Mouse (Mus musculus) activated CD4-positive, CD25-positive, alpha-beta regulatory T cell, adult 9 weeks (primary cell): ENCODE results near the gene Wnk3. TPM values are rescaled to one million over a fixed set of nuclear protein-coding genes. Genes with fewer than 3 reads are reported as not detected.

ENCODE experiments used
- polyA plus RNA-seq: library from polyadenylated mRNA; unstranded; fragments of 100-300 nt; shearing (Covaris generic); gene quantifications from one replicate; pipeline ENCODE4 v1.2.1, GENCODE M21; 2017

Gene Wnk3
- polyA plus RNA-seq = 0.20 TPM

DNA sequence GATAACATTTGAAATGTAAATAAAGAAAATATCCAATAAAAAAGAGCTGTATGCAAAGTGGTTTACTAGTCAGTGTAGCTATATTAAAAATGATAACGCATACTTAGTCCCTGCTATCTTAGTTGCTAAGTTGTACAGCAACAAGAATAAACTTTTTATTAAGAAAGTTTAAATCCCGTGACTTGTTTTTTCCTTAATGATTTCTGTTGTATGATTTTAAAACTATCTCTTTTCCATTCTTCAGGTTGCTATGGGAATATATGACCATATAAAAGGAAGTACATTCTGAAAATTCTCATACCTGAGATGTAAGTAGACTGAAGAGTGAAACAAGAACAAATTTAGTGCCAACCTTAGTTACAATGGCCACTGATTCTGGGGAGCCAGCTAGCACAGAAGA, at the start of gene Wnk3:
Gene Wnk3, plus strand, starts transcription at position 301 of the 400 bp plus-strand sequence.

DNA sequence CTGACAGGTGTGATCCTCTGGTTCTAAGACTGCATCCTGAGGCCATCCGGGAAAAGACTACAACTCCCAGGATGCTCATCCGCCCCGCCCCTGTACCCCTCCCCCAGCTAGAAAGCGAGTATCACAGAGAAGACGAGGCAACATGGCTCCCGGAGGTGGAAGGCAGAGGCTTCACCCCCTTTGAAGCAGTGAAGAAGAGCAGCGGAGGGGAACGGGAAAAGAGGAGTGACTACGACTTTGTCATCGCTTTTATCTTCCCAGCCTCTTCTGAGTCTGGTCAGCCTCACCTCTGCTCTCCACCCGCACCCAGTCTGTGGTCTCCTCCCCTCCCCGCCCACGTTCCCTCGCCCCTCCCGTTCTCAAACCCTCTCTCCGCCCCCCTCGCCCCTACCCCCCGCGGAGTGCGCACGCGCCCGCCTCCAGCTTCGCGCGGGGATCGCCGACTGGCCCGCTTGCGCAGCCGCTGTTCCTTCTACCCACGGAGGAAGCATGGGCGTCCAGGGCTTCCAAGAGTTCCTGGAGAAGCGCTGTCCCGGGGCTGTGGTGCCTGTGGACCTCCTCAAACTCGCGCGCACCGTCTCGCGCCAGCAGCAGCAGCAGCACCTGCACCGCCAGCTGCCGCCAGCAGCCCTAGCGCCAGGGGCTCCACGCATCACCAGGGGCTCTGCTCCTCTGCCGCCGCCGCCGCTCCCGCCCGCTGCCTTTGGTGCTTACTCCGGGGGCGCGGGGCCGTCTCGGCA, 146.1 kb downstream of the Wnk3 start, which contains the start of gene Fam120c:
Gene Fam120c, plus strand, starts transcription at position 415 of the 740 bp plus-strand sequence.

Other genes with a start within 250 kb of the Wnk3 start
- 30.8 TPM for gene Gnl3l, start 180.8 kb upstream of the Wnk3 start, polyA plus RNA-seq
- 0.18 TPM for gene Fgd1, start 151.9 kb upstream of the Wnk3 start, polyA plus RNA-seq
- gene Tsr2, start 101.5 kb upstream of the Wnk3 start, polyA plus RNA-seq = 22.2 TPM
- 3.1 TPM for gene Fam120c, start 146.1 kb downstream of the Wnk3 start, polyA plus RNA-seq